Mouse (Mus musculus) liver, embryonic 18 days (tissue): Measurements from ENCODE around the gene Gsk3b. TPM values are rescaled to one million over a fixed set of nuclear protein-coding genes. Genes with fewer than 3 reads are reported as not detected.

Source experiments
- polyA plus RNA-seq: library from polyadenylated mRNA; depleted of rRNA; stranded (reverse); fragments of >200 nt; gene quantifications from 2 replicates; pipeline ENCODE4 v1.2.3, GENCODE M21; 2012; rRNA removed

Gsk3b gene
- 2.9 and 3.1 TPM in 2 replicates for polyA plus RNA-seq

GRCm38 (mm10) chr16:38088629-38089446 lies at the start of gene Gsk3b:
Gene Gsk3b, plus strand, starts transcription at chr16:38089001.

GRCm38 (mm10) chr16:38294685-38295348 lies 206.0 kb downstream of the Gsk3b start, which contains the start of gene Nr1i2:
Gene Nr1i2, minus strand, starts transcription at chr16:38294824.

Other genes with a start within 250 kb of the Gsk3b start
- 0.11 and 0.20 TPM in 2 replicates for gene Gm36028, start 227.9 kb upstream of the Gsk3b start, polyA plus RNA-seq
- gene Lrrc58, start 220.6 kb upstream of the Gsk3b start, polyA plus RNA-seq = 5.0 and 5.7 TPM in 2 replicates
- not detected in 2 replicates for gene Gpr156, start 172.5 kb upstream of the Gsk3b start, polyA plus RNA-seq
- gene Nr1i2, start 205.8 kb downstream of the Gsk3b start, polyA plus RNA-seq = 19.0 and 20.4 TPM in 2 replicates